Mouse (Mus musculus) frontal cortex, adult 2 months (tissue): ENCODE data around the gene Cldn18. TPM values are rescaled to one million over a fixed set of nuclear protein-coding genes. Genes with fewer than 3 reads are reported as not detected.
A peak's percentile ranks its signal among the peaks of the same experiment; 100 is the strongest.

Source experiments
- DNase-seq, 2 experiments: peaks; one replicate each; pipeline ENCODE4 v3.0.0; 2022; ENCODE audit warnings: low spot score in 1 of 2; ENCODE audit errors: extremely low spot score in 1 of 2
- polyA plus RNA-seq: library from polyadenylated mRNA; depleted of rRNA; stranded (reverse); fragments of >200 nt; gene quantifications from 2 replicates; pipeline ENCODE4 v1.2.3, GENCODE M21; 2012; rRNA removed

The Cldn18 gene
- polyA plus RNA-seq, 1 experiment = not detected

DNA sequence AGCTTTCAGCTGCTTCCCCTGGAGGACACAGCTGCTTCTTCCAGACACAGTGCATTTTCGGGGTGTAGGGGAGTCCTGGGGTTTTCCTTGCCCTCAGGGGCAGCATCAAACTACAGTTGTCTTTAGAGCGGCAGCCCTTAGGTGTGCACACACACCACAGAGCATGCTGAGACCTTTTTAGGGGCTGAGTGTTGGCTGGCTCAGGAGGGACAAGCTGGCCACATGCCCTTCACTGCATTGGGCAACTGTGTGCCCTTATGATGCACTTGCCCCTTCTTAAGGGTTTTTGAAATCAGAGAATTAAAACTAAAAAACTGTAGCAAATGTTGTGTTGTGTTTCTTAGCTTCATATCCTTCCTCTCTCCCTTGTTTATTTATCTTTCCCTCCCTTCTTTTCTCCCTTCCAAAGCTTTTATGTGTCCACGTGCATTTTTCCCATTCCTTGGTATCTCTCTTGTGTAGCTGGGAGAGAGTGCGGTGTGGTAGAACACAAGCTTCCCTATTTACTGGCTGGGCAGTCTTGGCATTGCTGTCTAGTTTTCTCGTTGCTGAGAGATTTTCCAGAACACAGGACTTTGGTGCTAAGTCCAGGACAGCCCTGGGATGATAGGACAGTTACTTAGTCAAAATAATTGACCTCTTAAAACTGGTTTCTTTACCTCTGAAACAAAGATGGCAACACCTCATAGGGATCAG is 31.4 kb downstream of the Cldn18 start:
- DNase-seq = no peak

DNA sequence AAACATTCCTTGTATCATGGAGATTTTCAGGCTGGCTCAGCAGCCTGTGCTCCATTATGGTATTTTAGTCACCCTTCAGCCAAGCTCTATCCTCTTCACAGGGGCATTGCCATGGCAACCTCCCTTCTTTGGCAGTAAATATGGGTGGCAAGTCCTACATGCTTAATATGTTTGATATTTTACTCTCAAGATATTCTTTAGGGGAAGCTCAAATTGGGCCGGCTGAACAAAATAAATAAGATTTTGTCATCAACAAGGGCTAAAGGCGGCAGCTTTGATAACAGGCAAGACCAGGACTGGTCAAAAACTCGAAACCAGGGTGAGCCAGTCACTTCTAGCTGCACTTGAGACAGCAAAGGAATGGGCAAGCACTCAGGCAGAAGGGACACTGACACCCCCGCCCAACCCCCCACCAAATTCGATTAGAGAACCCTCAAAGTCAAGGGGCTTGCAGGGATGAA is 32.0 kb downstream of the Cldn18 start:
- peak in 1 of 2 experiments; percentile 51 for DNase-seq

- DNase-seq = peak in 1 of 2 experiments; percentile 70
Observed at GRCm38 (mm10) chr9:99681980-99682570, 35.0 kb downstream of the Cldn18 start.

- no peak for DNase-seq
Observed at GRCm38 (mm10) chr9:99675714-99676113, 41.4 kb downstream of the Cldn18 start.

GRCm38 (mm10) chr9:99671603-99672002 is 45.5 kb downstream of the Cldn18 start:
- DNase-seq = peak in 1 of 2 experiments; percentile 34

DNA sequence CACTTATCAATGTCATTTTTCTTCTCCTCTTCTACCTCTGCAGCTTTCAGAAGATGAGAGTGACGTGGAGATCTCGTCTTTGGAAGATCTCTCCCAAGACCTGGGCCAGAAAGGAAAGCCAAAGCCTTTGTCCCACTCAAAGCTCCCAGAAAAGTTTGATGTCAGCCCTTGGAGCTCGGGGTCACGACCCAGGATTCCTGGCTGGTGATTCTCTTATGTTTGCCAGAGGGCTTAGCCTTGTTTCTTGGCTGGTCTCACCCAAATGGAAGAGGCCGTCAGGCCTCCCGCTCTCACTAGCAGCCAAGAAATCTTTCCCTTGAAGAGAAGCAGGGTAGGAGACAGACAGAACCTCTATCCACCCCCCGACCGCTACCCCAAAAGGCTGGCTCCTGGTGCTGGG is 49.5 kb downstream of the Cldn18 start:
- no peak for DNase-seq

DNA sequence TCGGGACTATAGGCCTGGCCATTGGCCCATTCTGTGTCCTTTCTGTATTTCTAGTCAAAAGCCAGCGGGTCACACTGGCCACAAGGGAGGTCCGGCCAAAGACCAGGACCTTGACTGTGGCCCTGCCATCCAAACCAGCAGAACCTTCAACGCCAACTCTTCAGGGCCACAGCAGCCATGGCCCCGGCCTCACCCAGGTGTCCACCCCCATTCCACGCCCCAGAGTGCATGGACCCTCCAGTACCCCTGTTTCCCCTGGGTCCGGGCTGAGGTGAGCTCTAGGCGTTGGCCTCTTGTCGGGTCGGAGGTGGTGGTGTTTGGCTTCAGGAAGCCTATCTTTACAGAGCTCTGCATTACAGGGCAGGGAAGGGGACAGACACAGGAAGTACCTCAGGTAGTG is 54.2 kb downstream of the Cldn18 start:
- no peak for DNase-seq

GRCm38 (mm10) chr9:99662406-99662805 is 54.7 kb downstream of the Cldn18 start:
- peak; percentile 45 to 82 for DNase-seq

GRCm38 (mm10) chr9:99661606-99662166 is 55.4 kb downstream of the Cldn18 start:
- no peak for DNase-seq

DNA sequence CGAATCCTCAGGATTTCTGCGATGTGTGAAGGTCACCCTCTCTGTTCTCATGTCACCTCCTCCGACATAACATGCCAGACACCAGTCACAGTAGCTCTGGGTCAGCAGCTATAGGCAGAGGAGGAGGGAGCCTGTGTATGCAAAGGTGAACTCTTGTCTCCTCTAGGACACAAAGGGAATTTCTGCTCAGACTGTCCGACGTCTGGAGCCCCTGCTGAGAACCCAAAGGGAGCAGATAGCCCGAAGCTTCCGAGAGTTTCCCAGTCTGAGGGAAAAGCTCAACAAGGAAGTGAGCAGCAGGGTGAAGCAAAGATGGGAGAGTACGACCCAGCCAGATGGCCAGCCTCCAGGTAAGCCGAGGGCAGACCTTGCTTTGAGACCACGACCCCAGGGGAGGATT is 56.3 kb downstream of the Cldn18 start:
- no peak for DNase-seq

- no peak for DNase-seq
Observed at GRCm38 (mm10) chr9:99646102-99646501, 71.0 kb downstream of the Cldn18 start.

DNA sequence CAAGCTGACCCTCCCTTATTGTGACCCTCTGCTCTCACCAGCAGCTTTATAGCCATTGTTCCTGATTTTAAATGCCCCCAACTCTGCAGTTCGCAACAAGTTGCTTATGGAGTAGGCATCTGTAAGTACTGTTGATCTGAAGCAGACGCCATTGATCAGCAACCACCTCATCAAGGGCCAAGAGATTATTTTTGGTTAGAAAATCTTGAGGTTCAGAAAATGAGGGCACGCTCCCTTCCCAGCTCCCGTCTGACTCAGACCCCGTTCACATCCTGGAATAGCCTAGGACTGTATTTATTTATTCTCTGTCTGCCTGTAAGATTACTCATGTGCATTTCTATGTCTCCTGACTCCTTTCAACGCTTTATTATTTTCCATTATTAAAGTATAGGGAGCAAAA is 71.7 kb downstream of the Cldn18 start:
- no peak for DNase-seq

DNA sequence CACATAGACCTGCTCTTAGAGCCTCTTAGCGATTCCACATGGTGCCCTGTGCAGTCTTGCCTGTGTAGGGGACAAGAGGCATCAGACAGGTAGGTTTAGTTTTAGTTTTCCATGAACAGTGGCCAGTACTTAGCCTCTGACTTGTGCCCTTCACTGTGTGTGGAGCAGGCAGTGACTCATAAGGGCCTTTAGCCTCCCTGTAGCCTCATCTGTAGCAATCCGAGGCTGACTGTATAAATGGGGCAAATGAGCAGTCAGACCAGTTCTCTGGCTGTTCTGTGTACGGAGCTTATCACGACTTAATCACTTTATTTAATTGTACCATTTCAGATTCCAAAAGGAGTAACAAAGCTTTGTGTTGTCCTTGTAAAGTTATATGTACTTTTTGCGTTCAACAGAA is 77.1 kb downstream of the Cldn18 start:
- DNase-seq = no peak

Other genes with a start within 250 kb of the Cldn18 start
- gene Armc8, start 148.4 kb downstream of the Cldn18 start, polyA plus RNA-seq = 53.4 and 57.1 TPM in 2 replicates
- gene Dbr1, start 141.5 kb downstream of the Cldn18 start, polyA plus RNA-seq = 11.9 and 14.7 TPM in 2 replicates
- gene A4gnt, start 104.8 kb downstream of the Cldn18 start, polyA plus RNA-seq = 0.06 and 0.11 TPM in 2 replicates
- gene Dzip1l, start 87.8 kb downstream of the Cldn18 start, polyA plus RNA-seq = 13.7 and 17.6 TPM in 2 replicates
- gene Sox14, start 158.9 kb upstream of the Cldn18 start, polyA plus RNA-seq = not detected in 2 replicates